Mouse (Mus musculus): Measurements from ENCODE around the gene Aktip.

Gene Aktip

DNA sequence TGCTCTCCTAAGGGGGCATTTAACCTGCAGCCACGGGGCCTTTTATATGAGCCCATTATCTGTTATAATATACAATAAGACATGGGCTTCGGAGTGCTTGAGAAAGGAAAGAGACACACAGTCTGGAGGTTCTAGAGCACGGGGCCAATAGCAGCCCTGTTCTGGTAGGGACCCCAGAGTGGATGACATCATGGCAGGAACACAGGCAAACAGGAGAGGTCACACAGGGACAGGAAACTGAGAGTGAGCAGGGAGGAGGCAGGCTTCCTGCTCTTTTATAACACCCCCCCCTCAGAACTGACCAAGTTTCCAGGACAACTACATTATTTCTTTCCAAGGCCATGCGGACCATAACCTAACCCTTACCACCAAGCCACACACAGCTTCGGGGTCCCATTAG, 2.5 kb downstream of the Aktip start:
- ChIA-PET CTCF (interaction anchor here (0.5 to 1.6 kb wide), 16 partner anchors 9 to 334 kb away, joined by 3 to 8 read pairs (median 4); no protein-coding TSS in a partner anchor), POLR2A (interaction anchor here in 3 of 4 experiments (1.0 to 1.5 kb wide), 3 partner anchors 25 to 116 kb away, joined by 3 to 4 read pairs (median 3); no protein-coding TSS in a partner anchor)

DNA sequence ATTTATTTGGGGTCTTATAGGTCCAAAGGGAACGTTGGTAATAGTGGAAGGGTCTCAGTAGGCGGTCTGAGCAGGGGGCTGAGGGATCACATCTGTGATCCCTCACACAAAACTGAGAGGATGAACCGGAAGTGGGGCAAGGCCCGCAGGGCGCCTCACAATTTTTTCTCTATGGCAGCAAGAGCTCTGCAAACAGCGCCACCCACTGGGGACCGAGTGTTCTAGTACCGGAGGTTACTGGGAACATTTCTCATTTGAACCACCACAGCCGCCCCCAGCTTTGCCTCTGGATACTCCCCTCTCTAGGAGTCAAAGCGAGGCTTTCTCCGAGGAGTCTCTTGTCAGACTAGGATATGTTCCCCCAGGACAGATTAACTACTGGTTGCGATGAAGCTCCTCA, 3.1 kb downstream of the Aktip start:
- ChIA-PET CTCF (interaction anchor here (0.7 to 1.6 kb wide), 17 partner anchors 10 to 952 kb away, joined by 3 to 8 read pairs (median 3); no protein-coding TSS in a partner anchor), POLR2A (interaction anchor here in 3 of 4 experiments (1.0 to 1.5 kb wide), 3 partner anchors 24 to 116 kb away, joined by 3 to 4 read pairs (median 3); no protein-coding TSS in a partner anchor)

DNA sequence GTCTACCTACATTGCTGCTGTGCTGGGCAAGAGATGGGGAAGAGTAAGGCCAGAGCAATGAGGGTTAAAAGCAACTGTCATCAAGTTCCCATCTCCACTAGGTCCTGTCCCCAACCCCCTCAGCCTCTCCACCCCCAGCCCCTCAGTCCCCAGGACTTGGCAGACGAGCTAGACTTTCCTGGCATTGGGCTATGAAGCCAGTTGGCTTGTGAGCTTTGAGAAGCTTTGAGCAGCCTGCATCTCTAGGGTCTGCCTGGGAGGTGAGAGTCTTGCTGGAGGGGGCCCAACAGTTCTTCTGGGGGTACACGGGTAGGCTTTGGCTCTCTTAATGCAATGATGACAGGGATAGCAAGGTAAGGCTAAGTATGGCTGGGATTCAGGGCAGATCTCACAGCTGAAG, 5.7 kb downstream of the Aktip start:
- ChIA-PET CTCF (interaction anchor here in 2 of 4 experiments (0.5 to 1.7 kb wide), 2 partner anchors 16 to 672 kb away, joined by 4 read pairs; no protein-coding TSS in a partner anchor), POLR2A (interaction anchor here in 2 of 4 experiments (0.7 to 1.2 kb wide), 2 partner anchors 60 to 76 kb away, joined by 3 read pairs; no protein-coding TSS in a partner anchor)

DNA sequence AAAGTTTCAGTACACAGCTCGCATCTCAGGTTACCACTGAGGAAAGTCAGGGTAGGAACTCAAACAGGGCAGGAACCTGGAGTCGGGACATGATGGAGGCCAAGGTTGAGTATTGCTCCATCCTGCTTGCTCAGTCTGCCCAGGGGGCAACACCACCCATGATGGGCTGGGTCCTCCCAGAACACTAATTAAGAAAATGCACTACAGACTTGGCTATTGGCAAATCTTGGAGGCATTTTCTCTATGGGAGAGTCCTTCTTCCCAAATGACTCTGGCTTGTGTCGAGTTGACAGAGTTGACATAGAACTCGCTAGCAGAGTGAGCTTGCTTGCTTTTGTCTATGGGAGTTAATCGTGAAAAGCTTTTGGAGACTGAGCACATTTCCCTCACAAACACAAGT, 6.8 kb downstream of the Aktip start:
- ChIA-PET POLR2A (no interaction called here), CTCF (no interaction called here)

DNA sequence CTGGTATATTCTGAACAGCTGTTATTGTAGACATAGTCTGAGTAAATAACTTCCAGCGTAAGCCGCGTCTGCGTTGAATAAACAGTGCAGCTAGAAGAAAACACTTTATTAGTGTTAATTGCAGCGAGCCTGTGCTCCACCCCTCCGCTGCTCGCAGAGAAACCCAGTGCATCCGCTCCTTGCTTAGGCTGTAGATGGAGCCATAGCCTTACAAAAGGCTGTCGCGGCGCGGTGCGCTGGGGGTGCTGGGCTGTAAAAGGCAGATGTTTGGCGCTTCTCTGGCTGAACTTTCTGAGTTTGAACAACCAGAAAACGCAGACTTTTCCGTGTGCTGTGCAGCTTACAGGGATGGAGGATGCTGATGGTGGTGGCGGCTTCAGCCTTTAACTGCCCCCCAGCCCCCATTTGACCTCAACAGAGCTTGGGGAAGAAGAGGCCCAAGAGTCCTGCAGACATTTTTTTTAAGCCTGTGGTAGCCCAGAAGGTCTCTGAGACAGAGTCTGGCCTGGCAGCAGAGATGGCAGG, 8.9 kb downstream of the Aktip start:
- POLR2A ChIA-PET: interaction anchor here in 1 of 4 experiments (0.6 kb wide), 2 partner anchors 22 to 386 kb away, joined by 3 to 6 read pairs; no protein-coding TSS in a partner anchor
- CTCF ChIA-PET: interaction anchor here in 2 of 4 experiments (1.1 kb wide), 2 partner anchors 85 to 1601 kb away, joined by 3 read pairs; no protein-coding TSS in a partner anchor

DNA sequence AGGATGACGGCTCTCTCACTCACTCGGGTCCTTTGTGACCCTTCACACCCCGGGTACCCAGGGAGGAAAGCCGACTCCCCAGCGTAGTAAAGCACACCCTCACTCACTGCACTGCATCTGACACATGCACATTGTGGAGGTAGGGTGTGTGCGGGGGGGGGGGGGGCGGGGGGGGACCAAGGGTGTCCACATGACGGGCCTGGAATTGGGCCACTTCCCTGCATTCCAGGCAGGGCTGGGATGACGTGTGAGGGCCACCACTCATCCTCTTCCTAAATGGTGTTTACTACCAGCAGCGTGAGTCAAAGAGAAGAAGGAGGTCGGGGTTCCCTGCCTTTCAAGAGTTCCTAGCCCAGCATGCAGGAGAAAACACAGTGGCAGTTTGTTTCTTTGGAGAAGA, 11.6 kb downstream of the Aktip start:
- ChIA-PET POLR2A (no interaction called here), CTCF (interaction anchor here in 1 of 4 experiments (0.6 kb wide), 1 partner anchor 591 kb away, joined by 9 read pairs; no protein-coding TSS in a partner anchor)

DNA sequence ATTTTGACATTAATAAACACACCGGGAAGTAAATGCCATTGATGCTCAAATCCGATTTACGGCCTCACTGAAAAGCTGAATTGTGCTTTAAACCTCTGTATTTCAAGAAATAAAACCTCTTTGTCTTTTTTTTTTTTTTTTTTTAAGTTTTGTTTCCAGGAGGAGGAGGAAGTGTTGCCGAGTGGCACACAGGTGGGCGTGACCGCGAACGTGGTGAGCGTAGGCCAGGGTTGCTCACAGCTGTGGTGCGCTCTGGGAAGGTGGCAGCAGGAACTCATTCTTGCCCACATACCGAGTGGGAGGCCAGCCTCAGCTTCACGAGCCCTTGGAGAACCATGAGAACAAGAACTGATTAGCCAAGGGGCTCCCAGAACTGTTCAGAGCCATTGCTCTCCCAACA, 13.4 kb downstream of the Aktip start:
- ChIA-PET CTCF (no interaction called here), POLR2A (interaction anchor here in 1 of 4 experiments (1.0 kb wide), 1 partner anchor 135 kb away, joined by 3 read pairs; no protein-coding TSS in a partner anchor)

DNA sequence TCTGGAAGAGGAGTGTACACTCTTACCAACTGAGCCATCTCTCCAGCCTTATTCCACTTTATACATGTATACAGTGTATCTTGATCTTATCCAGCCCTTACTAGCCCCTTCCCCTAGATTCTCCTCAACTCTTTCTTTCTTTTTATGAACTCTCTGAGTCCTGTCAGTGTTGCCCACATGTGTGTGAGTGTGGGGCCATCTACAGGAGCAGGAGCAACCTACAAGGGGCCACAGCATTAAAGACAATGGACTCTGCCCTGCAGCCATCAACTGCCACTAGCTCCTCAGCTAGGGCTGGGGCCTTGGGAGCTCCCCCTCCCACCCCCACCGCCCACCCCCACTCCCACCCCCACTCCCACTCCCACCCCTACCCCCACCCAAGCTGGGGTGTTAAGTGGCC, 22.1 kb downstream of the Aktip start:
- ChIA-PET POLR2A (interaction anchor here in 1 of 4 experiments (0.6 kb wide), 1 partner anchor 252 kb away, joined by 3 read pairs; no protein-coding TSS in a partner anchor), CTCF (interaction anchor here in 2 of 4 experiments (0.5 to 0.6 kb wide), 2 partner anchors 8 to 348 kb away, joined by 4 read pairs; no protein-coding TSS in a partner anchor)

DNA sequence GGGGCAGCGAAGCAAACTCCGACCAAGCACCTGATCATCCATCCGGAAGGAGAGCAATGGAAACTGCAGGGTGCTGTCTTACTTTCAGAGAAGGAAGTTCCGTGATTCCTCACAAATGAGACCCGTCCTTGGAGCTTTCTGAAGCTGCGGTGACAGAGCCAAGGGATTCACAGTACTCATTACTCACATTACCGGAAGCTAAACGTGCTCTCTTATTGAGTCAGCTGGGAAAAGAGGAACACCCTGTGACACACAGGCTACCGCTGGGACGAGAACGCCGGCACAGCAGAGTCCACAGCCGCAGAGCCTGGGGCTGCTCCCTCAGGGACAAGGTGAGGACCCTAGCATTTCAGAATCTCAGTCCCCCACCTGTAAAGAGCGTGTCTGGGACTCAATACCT, 23.6 kb downstream of the Aktip start:
- ChIA-PET CTCF (no interaction called here), POLR2A (no interaction called here)

DNA sequence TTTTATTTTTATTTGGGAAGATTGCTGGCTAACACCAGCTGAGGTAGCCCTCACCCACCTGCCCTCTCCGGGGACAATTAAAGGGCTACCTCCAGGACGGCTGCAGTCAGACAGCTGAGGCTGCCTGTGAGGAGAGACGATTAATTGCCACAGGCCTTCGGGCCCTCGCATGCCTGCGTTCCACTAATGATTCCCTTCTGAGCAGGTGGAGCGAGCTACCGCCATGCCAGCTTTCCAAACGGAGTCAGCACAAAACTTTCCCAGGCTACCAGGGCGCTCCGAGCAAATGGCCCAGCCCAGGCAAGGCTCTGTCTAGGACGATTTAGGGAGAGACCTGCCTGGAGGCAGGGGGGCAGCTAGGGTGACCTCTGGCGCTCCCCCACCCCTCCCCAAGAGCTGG, 28.2 kb downstream of the Aktip start:
- ChIA-PET POLR2A (interaction anchor here in 2 of 4 experiments (1.0 to 1.4 kb wide), 4 partner anchors 9 to 71 kb away, joined by 3 read pairs; no protein-coding TSS in a partner anchor), CTCF (interaction anchor here in 3 of 4 experiments (1.1 to 2.1 kb wide), 4 partner anchors 17 to 25 kb away, joined by 3 to 10 read pairs (median 4); no protein-coding TSS in a partner anchor)

DNA sequence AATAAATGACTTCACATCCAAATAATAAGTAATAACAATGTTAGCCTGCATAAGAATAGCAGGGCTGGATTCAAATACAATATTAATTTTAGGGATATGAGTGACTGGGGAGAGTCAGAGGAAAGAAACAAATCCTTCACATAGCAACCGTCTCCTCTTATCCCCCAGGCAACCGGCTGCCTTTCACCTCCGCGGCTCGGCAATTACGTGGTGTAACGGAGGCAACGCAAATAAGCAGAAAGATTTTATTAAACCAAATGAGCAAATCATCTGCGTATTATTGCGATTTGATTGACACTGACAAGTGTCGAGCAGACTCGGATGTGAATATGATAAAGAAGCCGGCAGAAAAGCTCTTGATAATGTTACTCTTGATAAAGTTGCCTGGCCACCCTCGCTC, 28.9 kb downstream of the Aktip start:
- POLR2A ChIA-PET: interaction anchor here in 1 of 4 experiments (1.1 to 1.3 kb wide), 2 partner anchors 12 to 15 kb away, joined by 3 read pairs; no protein-coding TSS in a partner anchor
- CTCF ChIA-PET: interaction anchor here in 2 of 4 experiments (0.6 to 2.1 kb wide), 3 partner anchors 16 to 1291 kb away, joined by 3 to 10 read pairs (median 3); no protein-coding TSS in a partner anchor

DNA sequence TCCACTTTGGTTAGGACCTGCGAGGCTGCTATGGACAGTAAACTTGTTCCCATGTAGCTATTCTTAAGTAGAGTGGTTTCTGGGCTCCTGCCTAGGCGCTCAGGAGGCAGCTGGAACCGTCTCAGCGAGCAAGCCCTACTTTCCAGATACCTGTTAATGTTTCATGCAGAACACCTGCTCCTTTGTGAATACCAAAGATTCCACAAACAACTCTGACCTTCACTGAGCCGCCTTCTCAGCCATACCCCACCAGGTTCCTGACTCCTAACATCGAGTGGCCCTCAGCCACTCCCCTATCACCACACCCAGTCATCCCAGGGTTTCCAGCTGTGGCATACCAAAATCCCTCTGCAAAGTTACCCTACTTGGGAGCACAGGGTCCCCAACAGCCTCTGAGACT, 29.6 kb downstream of the Aktip start:
- CTCF ChIA-PET: interaction anchor here in 3 of 4 experiments (0.5 to 2.1 kb wide), 5 partner anchors 9 to 1290 kb away, joined by 3 to 10 read pairs (median 3); no protein-coding TSS in a partner anchor
- POLR2A ChIA-PET: interaction anchor here (0.6 to 1.3 kb wide), 6 partner anchors 9 to 110 kb away, joined by 3 to 4 read pairs (median 3); no protein-coding TSS in a partner anchor

DNA sequence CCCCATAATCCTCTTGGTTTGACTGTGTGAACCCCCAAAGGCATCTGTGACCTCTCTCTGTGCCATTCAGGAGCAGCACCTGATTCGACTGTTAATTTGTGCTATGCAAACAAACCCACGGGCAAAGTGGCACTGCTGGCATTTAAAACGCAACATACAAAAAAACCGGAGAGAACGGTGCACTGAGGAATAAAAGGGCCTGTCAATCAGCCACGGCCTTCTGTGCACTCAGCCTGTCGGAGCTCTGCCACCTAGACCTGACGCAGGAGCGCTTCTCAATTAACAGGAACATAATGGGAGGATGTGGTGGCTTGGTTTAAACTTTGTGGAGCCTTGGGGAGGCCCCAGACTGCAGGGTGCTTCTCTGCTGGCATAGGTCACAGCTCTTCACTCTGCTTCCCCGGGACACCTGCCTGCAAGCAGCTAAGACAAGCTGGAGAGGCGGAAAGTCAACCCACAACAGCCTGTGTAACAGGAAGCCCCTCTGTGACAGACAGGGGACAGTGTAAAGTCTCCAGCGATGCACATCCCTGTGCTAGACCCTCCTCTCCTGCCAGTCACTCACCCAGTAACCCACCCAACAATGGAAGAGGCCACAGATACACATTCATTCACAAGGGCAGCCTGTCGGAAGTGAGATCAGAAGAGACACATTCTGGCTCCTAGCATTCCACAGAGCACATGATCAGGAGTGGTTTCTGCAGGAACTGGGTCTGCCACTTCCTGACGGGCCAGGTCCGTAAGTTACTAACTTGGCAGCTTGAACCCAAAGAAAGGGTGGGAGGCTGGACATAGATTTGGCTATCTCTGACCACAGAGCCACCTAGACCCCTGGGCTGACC, 39.6 kb downstream of the Aktip start:
- CTCF ChIA-PET: interaction anchor here in 2 of 4 experiments (0.7 to 1.5 kb wide), 3 partner anchors 12 to 347 kb away, joined by 3 to 4 read pairs (median 3); no protein-coding TSS in a partner anchor
- POLR2A ChIA-PET: interaction anchor here in 3 of 4 experiments (1.1 to 2.0 kb wide), 5 partner anchors 9 to 335 kb away, joined by 3 to 8 read pairs (median 4); no protein-coding TSS in a partner anchor

DNA sequence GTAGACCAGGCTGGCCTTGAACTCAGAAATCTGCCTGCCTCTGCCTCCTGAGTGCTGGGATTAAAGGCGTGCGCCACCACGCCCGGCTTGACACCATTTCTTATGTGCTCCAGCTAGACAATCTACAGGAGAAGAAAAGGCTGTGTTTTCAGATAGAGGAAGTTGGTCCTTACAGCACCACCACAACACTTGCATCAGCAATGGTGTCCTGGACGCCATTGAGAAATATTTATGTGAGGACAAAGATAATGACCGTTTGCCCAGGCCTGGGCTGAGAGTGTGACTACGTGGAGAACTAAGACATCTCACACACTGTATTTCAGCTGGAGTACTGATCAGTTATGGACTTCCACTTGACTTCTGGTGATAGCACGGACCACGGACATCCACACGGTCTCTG, 41.2 kb downstream of the Aktip start:
- POLR2A ChIA-PET: interaction anchor here in 1 of 4 experiments (1.2 kb wide), 1 partner anchor 12 kb away, joined by 3 read pairs; no protein-coding TSS in a partner anchor
- CTCF ChIA-PET: no interaction called here

DNA sequence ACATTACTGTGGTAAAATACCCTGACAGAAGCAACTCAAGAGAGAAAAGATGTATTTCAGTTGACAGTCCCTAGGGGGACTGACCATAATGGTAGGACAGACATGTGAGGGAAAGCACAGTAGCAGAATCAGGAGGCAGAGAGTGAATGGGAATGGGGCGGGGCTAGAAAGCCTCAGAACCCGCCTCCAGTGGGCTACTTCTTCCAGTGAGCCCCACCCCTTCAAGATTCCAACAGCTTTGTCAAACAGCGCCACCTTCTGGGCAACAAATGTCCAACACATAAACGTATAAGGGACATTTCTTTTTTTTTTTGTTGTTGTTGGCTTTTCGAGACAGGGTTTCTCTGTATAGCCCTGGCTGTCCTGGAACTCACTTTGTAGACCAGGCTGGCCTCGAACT, 45.2 kb downstream of the Aktip start:
- POLR2A ChIA-PET: interaction anchor here in 1 of 4 experiments (1.3 kb wide), 1 partner anchor 20 kb away, joined by 3 read pairs; no protein-coding TSS in a partner anchor

DNA sequence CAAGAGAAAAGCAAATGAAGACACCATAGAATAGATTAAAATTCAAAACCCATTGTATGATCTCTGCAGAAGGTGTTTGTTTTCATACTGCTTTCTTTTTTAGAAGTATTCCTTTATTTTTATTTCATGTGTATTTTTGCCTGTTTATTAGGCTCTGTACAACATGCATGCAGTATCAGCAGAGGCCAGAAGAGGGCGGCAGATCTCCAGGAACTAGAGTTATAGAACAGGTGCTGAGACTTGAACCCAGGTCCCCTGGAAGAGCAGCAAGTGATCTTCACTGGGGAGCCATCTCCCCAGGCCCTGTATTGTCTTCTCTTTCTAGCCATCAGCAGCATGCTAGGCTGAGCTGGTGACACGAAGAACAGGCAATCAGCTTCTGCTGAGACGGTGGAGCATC, 45.9 kb downstream of the Aktip start:
- POLR2A ChIA-PET: interaction anchor here in 2 of 4 experiments (0.5 to 1.3 kb wide), 2 partner anchors 20 to 424 kb away, joined by 4 read pairs; no protein-coding TSS in a partner anchor
- CTCF ChIA-PET: interaction anchor here in 3 of 4 experiments (0.5 to 3.3 kb wide), 22 partner anchors 9 to 360 kb away, joined by 3 to 11 read pairs (median 4); partner anchors contain the start of gene Rbl2 (in 1 of the 3)

More for the DNA sequence above, 45.2 kb downstream of the Aktip start:
- CTCF ChIA-PET: interaction anchor here in 3 of 4 experiments (0.5 to 3.3 kb wide), 28 partner anchors 10 to 673 kb away, joined by 3 to 11 read pairs (median 4); partner anchors contain the start of gene Rbl2 (in 1 of the 3)

DNA sequence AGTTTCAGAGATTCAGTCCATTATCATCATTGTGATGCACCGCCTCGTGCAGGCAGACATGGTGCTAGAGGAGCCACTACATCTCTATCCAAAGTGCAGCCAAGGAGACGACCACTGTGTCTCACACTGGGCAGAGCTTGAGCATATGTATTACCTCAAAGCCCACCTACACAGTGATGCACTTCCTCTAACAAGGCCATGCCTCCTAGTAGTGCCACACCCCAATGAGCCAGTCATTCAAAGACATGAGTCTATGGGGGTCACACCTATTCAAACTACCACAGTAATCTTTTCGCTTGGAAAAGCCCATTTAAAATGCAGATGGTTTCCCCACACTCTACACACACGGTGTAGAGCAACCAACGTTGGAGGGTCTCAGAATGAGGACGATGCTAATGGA, 48.2 kb downstream of the Aktip start:
- POLR2A ChIA-PET: interaction anchor here in 3 of 4 experiments (0.6 to 1.9 kb wide), 3 partner anchors 17 to 62 kb away, joined by 4 to 6 read pairs (median 4); no protein-coding TSS in a partner anchor
- CTCF ChIA-PET: interaction anchor here in 3 of 4 experiments (0.8 to 1.2 kb wide), 3 partner anchors 18 to 323 kb away, joined by 3 to 6 read pairs (median 6); partner anchors contain the start of gene Chd9 (in 1 of the 3)

DNA sequence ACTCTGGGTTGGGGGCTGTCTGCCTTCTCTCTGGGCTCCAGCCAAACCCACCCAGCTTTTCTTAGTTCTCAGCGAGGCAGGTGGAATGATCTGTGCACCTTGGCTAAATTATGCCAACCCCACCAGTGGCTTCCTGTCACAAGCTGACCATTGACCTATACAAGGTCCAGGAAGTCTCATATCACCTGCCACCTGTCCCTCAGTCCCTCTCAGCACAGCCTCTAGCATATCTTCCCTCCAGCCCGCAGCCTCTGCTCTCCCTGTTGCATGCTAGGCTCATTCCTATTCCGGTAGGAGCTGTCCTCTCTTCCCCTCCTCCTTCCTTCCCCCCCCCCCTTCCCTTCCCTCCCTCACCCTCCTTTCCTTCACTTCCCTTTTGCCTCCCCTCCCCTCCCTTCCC, 50.5 kb downstream of the Aktip start:
- CTCF ChIA-PET: interaction anchor here in 2 of 4 experiments (1.0 to 2.7 kb wide), 7 partner anchors 11 to 320 kb away, joined by 3 to 23 read pairs (median 6); no protein-coding TSS in a partner anchor
- POLR2A ChIA-PET: interaction anchor here (0.6 to 2.0 kb wide), 5 partner anchors 12 to 653 kb away, joined by 3 to 18 read pairs (median 3); partner anchors contain the start of gene Irx3 (in 1 of the 4)
